Mouse (Mus musculus) T-helper 2 cell (primary cell): ENCODE measurements around the gene Fryl.

Experiments
- in situ Hi-C: fragments of 300-600 bp; cut with MboI, MseI; formaldehyde crosslinking; loops from one replicate; pipeline ENCODE4 v1.15.1; 2025; ENCODE audit warnings: high pct_unique_total_duplicates

The Fryl gene

GRCm38 (mm10) chr5:73194740-73195139, 61.7 kb downstream of the Fryl start:
- in situ Hi-C loops: loop anchor here (25.0 kb wide), 1 partner anchor 632 kb away; the partner anchor contains the start of gene Nfxl1

GRCm38 (mm10) chr5:73194083-73194570, 62.3 kb downstream of the Fryl start:
- in situ Hi-C loops: loop anchor here (25.0 kb wide), 1 partner anchor 632 kb away; the partner anchor contains the start of gene Nfxl1

GRCm38 (mm10) chr5:73193627-73194026, 62.8 kb downstream of the Fryl start:
- in situ Hi-C loops: loop anchor here (25.0 kb wide), 1 partner anchor 631 kb away; the partner anchor contains the start of gene Nfxl1

- in situ Hi-C loops: loop anchor here (25.0 kb wide), 1 partner anchor 631 kb away; the partner anchor contains the start of gene Nfxl1
These were observed 63.4 kb downstream of the Fryl start for GRCm38 (mm10) chr5:73192870-73193576.

GRCm38 (mm10) chr5:73191765-73192164, 64.7 kb downstream of the Fryl start:
- in situ Hi-C loops: loop anchor here (25.0 kb wide), 1 partner anchor 629 kb away; the partner anchor contains the start of gene Nfxl1

- in situ Hi-C loops: loop anchor here (25.0 kb wide), 1 partner anchor 628 kb away; the partner anchor contains the start of gene Nfxl1
These were observed 66.3 kb downstream of the Fryl start for GRCm38 (mm10) chr5:73190164-73190563.

- in situ Hi-C loops: loop anchor here (25.0 kb wide), 1 partner anchor 627 kb away; the partner anchor contains the start of gene Nfxl1
These were observed 66.8 kb downstream of the Fryl start for GRCm38 (mm10) chr5:73189443-73190160.

- in situ Hi-C loops: loop anchor here (25.0 kb wide), 1 partner anchor 626 kb away; the partner anchor contains the start of gene Nfxl1
These were observed 67.8 kb downstream of the Fryl start for GRCm38 (mm10) chr5:73188576-73188975.

- in situ Hi-C loops: loop anchor here (25.0 kb wide), 1 partner anchor 626 kb away; the partner anchor contains the start of gene Nfxl1
These were observed 68.3 kb downstream of the Fryl start for GRCm38 (mm10) chr5:73188164-73188563.

- in situ Hi-C loops: loop anchor here (25.0 kb wide), 1 partner anchor 625 kb away; the partner anchor contains the start of gene Nfxl1
These were observed 69.5 kb downstream of the Fryl start for GRCm38 (mm10) chr5:73186912-73187311.

- in situ Hi-C loops: loop anchor here (25.0 kb wide), 1 partner anchor 623 kb away; the partner anchor contains the start of gene Nfxl1
These were observed 71.0 kb downstream of the Fryl start for GRCm38 (mm10) chr5:73185424-73185823.

GRCm38 (mm10) chr5:73182701-73183447, 73.5 kb downstream of the Fryl start:
- in situ Hi-C loops: loop anchor here (25.0 kb wide), 1 partner anchor 621 kb away; the partner anchor contains the start of gene Nfxl1

- in situ Hi-C loops: loop anchor here (25.0 kb wide), 1 partner anchor 620 kb away; the partner anchor contains the start of gene Nfxl1
These were observed 74.2 kb downstream of the Fryl start for GRCm38 (mm10) chr5:73182191-73182590.

GRCm38 (mm10) chr5:73176294-73176693, 80.1 kb downstream of the Fryl start:
- in situ Hi-C loops: loop anchor here (25.0 kb wide), 1 partner anchor 614 kb away; the partner anchor contains the start of gene Nfxl1

GRCm38 (mm10) chr5:73175377-73176147, 80.9 kb downstream of the Fryl start:
- in situ Hi-C loops: loop anchor here (25.0 kb wide), 1 partner anchor 613 kb away; the partner anchor contains the start of gene Nfxl1

- in situ Hi-C loops: no loop called here
These were observed 84.4 kb downstream of the Fryl start for GRCm38 (mm10) chr5:73171876-73172480.

GRCm38 (mm10) chr5:73171203-73171602, 85.2 kb downstream of the Fryl start:
- in situ Hi-C loops: no loop called here

- in situ Hi-C loops: no loop called here
These were observed 87.6 kb downstream of the Fryl start for GRCm38 (mm10) chr5:73168769-73169272.
